Mouse (Mus musculus): ENCODE measurements around the gene Mrps25.

- TF ChIP-seq GATA1 (IDR thresholded peaks at IDR 0.05; ENCODE audit: low read length) (no peak), TAL1 (IDR thresholded peaks at IDR 0.05; ENCODE audit: low read length) (no peak)
These were observed 51.6 kb downstream of the Mrps25 start for GRCm38 (mm10) chr6:92132021-92132911.

Measured in erythroblast, embryonic 14.5 days (primary cell).